Mouse (Mus musculus) kidney, embryonic 15.5 days (tissue): ENCODE results near the gene Il4i1. TPM values are rescaled to one million over a fixed set of nuclear protein-coding genes. Genes with fewer than 3 reads are reported as not detected.

Source experiments
- ATAC-seq: fragments of 200-750 bp; cut with Nextera tagmentation; replicated peaks from 2 replicates; pipeline ENCODE4 v1.8.0; 2017; ENCODE audit warnings: moderate TSS enrichment; ENCODE audit not compliant: low FRiP score
- H3K27ac ChIP-seq: fragments of 300-500 bp; sonication (generic); 2 replicates; pipeline ENCODE4 v1.5.1; 2015; ENCODE audit warnings: mild to moderate bottlenecking, inconsistent platforms
- H3K27me3 ChIP-seq: fragments of 300-500 bp; sonication (generic); 2 replicates; pipeline ENCODE4 v1.6.1; 2015; ENCODE audit warnings: inconsistent platforms
- H3K36me3 ChIP-seq: fragments of 300-500 bp; sonication (generic); 2 replicates; pipeline ENCODE4 v1.6.1; 2015; ENCODE audit warnings: inconsistent platforms
- H3K4me1 ChIP-seq: fragments of 300-500 bp; sonication (generic); 2 replicates; pipeline ENCODE4 v1.6.1; 2015; ENCODE audit warnings: inconsistent platforms
- H3K4me2 ChIP-seq: fragments of 300-500 bp; sonication (generic); 2 replicates; pipeline ENCODE4 v1.6.1; 2015; ENCODE audit warnings: moderate library complexity, mild to moderate bottlenecking, inconsistent platforms
- H3K4me3 ChIP-seq: fragments of 300-500 bp; sonication (generic); replicated peaks from 2 replicates; pipeline ENCODE4 v1.5.1; 2015; ENCODE audit warnings: mild to moderate bottlenecking, inconsistent platforms
- H3K9ac ChIP-seq: fragments of 300-500 bp; sonication (generic); 2 replicates; pipeline ENCODE4 v1.6.1; 2015; ENCODE audit warnings: mild to moderate bottlenecking, inconsistent platforms
- H3K9me3 ChIP-seq: fragments of 300-500 bp; sonication (generic); replicated peaks from 2 replicates; pipeline ENCODE4 v1.6.1; 2016; ENCODE audit warnings: inconsistent platforms
- WGBS: fragments of 180-500 bp; shearing (Covaris S2); methylation state at CpG from one replicate; pipeline ENCODE4 v1.1.7; 2015; ENCODE audit warnings: mixed read lengths; 5-methylcytosine and 5-hydroxymethylcytosine counted together
- polyA plus RNA-seq: library from polyadenylated mRNA; unstranded; fragments of >200 nt; fragmentation: Nextera tagmentation; extraction: Ambion mirVana; gene quantifications from 2 replicates; pipeline ENCODE4 v1.2.1, GENCODE M21; 2015

The Il4i1 gene
- polyA plus RNA-seq: 1.1 and 1.7 TPM in 2 replicates

DNA sequence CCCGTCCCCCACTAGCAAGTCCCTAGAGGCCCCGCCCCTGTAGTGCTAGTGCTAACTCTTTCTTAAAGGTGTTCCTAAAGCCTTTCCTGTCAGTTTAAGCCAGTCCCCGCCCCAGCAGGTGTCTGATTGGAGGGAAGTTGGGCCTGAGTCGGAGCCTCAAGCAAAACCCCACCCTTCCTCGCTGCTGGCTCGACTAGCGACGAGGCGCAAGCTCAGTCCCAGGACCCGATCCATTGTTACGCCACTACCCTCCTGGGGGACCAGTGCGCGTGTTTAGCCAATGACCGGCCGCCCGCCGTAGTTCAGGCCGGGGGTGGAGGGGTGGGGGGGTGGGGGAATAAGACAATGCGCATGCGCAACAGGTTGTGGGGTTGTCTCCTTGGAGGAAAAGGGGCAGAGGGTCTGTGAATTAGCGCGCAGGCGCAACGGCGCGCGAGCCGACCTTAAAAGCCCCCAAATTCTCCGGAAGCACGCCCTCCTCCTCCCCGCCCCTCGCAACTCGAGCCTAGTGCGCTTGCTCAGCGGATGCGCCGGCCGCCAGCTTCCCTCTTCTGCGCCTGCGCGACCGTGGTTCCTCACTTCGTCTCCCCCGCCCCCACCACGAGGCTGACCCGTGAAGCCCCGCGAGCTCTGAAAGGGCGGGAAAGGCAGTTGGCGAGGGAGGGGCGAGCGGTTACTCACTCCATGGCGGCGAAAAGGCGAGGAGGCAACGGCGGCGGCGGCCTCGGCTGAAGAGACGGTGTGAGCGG lies at the start of gene Il4i1, which contains the start of gene Nup62:
TSS of gene Il4i1 (plus strand) at position 667 of the 749 bp plus-strand sequence.
TSS of gene Nup62 (plus strand) at position 368 of the 749 bp plus-strand sequence.
- peak within 1 kb of the TSS; percentile 98 for H3K27ac ChIP-seq
- H3K4me1 ChIP-seq: peaks cover 48% of the 10 kb centered on the region
- H3K4me2 ChIP-seq: peak within 1 kb of the TSS; percentile 77
- H3K4me3 ChIP-seq: peak within 1 kb of the TSS; percentile 86
- peaks cover 27% of the 10 kb centered on the region for H3K36me3 ChIP-seq
- WGBS: 0% methylated on average over 61 of the region's 62 CpGs
- H3K9ac ChIP-seq: peak within 1 kb of the TSS; percentile 90
- H3K27me3 ChIP-seq: no peaks in the 10 kb centered on the region
- H3K9me3 ChIP-seq: no peaks in the 10 kb centered on the region
- ATAC-seq: peak; percentile 96

- no peaks in the 10 kb centered on the region for H3K9me3 ChIP-seq
- no peak overlapping the region for H3K4me3 ChIP-seq
- no peak overlapping the region for H3K9ac ChIP-seq
- no peaks in the 10 kb centered on the region for H3K4me1 ChIP-seq
- no peak overlapping the region for H3K27ac ChIP-seq
- H3K27me3 ChIP-seq: no peaks in the 10 kb centered on the region
- H3K4me2 ChIP-seq: no peak overlapping the region
- WGBS: 87% methylated on average over 5 of the region's 5 CpGs
- peaks cover 98% of the 10 kb centered on the region for H3K36me3 ChIP-seq
- ATAC-seq: no peak
These were observed 48.1 kb upstream of the Il4i1 start for GRCm38 (mm10) chr7:44768129-44768528.

GRCm38 (mm10) chr7:44770046-44770578 lies 46.1 kb upstream of the Il4i1 start:
- 14% methylated on average over 6 of the region's 6 CpGs for WGBS

DNA sequence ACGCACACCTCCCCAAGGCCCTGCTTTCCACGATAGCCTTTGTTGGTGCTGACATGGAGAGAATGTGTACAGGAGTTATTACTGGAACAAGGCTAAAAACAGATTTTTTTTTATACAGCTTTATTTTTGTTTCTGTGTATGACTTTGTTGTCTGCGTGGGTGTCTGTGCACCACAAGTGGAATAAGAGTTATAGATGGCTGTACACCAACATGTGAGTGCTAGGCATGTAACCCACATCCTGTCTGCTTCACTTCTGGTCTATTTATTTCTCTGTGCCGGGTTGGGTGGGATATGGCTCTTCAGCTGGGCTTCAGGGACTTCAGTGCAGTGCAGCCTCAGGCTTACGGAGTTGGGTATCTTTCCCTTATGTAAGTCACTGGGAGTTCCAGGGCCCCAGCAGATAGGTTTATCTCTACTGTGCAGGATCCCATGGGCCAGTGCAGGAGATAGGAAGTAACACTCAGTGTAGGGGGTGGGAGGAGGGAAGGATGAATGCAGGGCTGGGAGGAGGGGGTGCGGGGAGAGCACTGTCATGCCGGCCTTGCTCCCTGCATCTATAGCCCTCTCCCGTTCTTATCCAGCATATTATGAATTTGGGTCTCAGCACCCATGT lies 43.5 kb upstream of the Il4i1 start:
- Histone ChIP-seq H3K4me3 (no peak overlapping the region), H3K36me3 (peaks cover 93% of the 10 kb centered on the region), H3K9ac (no peak overlapping the region), H3K4me2 (no peak overlapping the region), H3K27me3 (no peaks in the 10 kb centered on the region), H3K4me1 (no peaks in the 10 kb centered on the region), H3K9me3 (no peaks in the 10 kb centered on the region), H3K27ac (no peak overlapping the region)
- WGBS: 91% methylated on average over 8 of the region's 8 CpGs
- no peak for ATAC-seq

More at GRCm38 (mm10) chr7:44770046-44770578, 46.1 kb upstream of the Il4i1 start:
- Histone ChIP-seq H3K4me1 (no peaks in the 10 kb centered on the region), H3K27me3 (no peaks in the 10 kb centered on the region), H3K4me3 (no peak overlapping the region), H3K4me2 (no peak overlapping the region), H3K9ac (no peak overlapping the region), H3K27ac (no peak overlapping the region), H3K9me3 (no peaks in the 10 kb centered on the region), H3K36me3 (peaks cover 97% of the 10 kb centered on the region)
- ATAC-seq: 0 out of 2 replicates have a peak, but pooled peaks have one; percentile 12

DNA sequence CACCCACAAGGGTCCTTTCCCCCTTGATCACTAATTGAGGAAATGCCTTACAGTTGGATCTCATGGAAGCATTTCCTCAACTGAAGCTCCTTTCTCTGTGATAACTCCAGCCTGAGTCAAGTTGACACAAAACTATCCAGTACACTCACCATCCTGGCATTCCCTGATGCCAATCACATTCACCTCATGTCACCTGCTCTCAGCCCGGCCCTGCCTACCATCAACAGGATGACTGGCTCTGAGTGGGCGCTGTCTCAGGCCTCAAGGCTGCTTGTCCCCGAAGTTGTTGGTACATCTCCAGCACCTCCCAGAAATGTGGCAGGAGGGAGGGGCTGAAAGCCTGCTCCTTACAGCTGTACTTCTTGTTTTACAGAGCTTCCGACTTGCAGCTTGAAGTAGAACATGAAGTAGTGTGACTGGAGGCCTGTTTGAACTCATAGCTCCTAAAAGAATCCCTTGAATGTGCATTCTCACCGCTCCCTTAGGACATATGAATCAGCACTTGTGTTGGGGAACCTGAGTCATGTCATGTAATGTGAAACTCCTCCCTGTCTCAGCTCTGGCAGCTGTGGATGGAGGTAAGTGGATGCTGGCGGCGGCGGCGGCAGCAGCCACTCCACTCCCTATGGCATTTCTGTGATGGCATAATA lies 39.2 kb upstream of the Il4i1 start:
- H3K9me3 ChIP-seq: no peaks in the 10 kb centered on the region
- WGBS: 90% methylated on average over 9 of the region's 9 CpGs
- no peak overlapping the region for H3K9ac ChIP-seq
- H3K36me3 ChIP-seq: peaks cover 57% of the 10 kb centered on the region
- H3K4me3 ChIP-seq: no peak overlapping the region
- H3K4me2 ChIP-seq: no peak overlapping the region
- no peaks in the 10 kb centered on the region for H3K27me3 ChIP-seq
- ATAC-seq: no peak
- H3K27ac ChIP-seq: no peak overlapping the region
- no peaks in the 10 kb centered on the region for H3K4me1 ChIP-seq

GRCm38 (mm10) chr7:44780101-44780500 lies 36.1 kb upstream of the Il4i1 start:
- no peaks in the 10 kb centered on the region for H3K9me3 ChIP-seq
- H3K27ac ChIP-seq: no peak overlapping the region
- H3K4me1 ChIP-seq: no peaks in the 10 kb centered on the region
- no peak for ATAC-seq
- no peaks in the 10 kb centered on the region for H3K27me3 ChIP-seq
- peaks cover 28% of the 10 kb centered on the region for H3K36me3 ChIP-seq
- H3K4me3 ChIP-seq: no peak overlapping the region
- 90% methylated on average over 8 of the region's 8 CpGs for WGBS
- no peak overlapping the region for H3K9ac ChIP-seq
- no peak overlapping the region for H3K4me2 ChIP-seq

- H3K36me3 ChIP-seq: no peaks in the 10 kb centered on the region
- H3K4me3 ChIP-seq: no peak overlapping the region
- WGBS: 70% methylated on average over 3 of the region's 3 CpGs
- ATAC-seq: no peak
- no peaks in the 10 kb centered on the region for H3K9me3 ChIP-seq
- no peak overlapping the region for H3K27ac ChIP-seq
- H3K4me2 ChIP-seq: no peak overlapping the region
- H3K4me1 ChIP-seq: no peaks in the 10 kb centered on the region
- no peaks in the 10 kb centered on the region for H3K27me3 ChIP-seq
- no peak overlapping the region for H3K9ac ChIP-seq
These were observed 26.7 kb upstream of the Il4i1 start for GRCm38 (mm10) chr7:44789531-44789930.

DNA sequence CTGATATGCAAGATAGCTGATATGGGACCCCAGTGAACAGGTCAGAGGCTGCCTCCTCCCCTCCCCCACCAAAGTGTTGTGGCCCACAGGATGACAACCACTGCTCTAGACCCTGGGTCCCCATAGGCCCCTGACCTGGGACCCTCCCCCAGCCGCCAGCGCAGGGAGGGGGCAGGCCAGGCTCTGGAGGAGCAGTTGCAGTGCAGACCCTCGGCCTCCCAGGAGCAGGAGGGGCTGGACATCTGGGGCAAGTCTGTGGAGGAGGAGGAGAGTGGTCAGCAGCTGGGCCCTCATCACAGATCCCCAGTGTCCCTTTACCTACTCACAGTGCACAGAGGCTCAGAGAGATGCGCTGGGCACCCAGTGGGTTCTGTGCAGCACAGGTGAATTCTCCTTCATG lies 26.1 kb upstream of the Il4i1 start:
- no peaks in the 10 kb centered on the region for H3K4me1 ChIP-seq
- no peaks in the 10 kb centered on the region for H3K36me3 ChIP-seq
- H3K27ac ChIP-seq: no peak overlapping the region
- H3K9ac ChIP-seq: no peak overlapping the region
- H3K4me2 ChIP-seq: no peak overlapping the region
- no peaks in the 10 kb centered on the region for H3K27me3 ChIP-seq
- no peak for ATAC-seq
- H3K9me3 ChIP-seq: no peaks in the 10 kb centered on the region; the same call in 1 of the 2 replicates
- no peak overlapping the region for H3K4me3 ChIP-seq
- 38% methylated on average over 4 of the region's 4 CpGs for WGBS

DNA sequence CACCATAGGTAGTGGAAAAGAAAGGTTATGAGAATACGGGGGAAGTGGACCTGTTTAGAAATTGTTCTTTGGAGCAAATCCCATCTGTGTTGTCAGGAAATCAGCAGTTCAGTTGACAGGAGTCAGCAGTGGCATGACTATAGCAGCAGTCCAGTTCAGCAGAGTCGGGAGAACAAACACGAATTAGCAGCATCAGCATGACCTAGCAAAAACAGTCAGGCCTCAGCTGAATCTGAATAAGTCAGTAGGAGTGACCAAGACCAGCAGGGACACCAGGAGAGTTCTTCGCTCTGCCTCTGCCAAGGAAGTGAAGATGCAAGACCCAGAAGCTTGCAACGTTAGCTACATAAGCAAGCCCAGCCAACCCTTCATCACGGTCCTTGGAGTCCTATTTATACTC lies 23.4 kb upstream of the Il4i1 start:
- H3K27me3 ChIP-seq: no peaks in the 10 kb centered on the region
- no peaks in the 10 kb centered on the region for H3K4me1 ChIP-seq
- WGBS: 84% methylated on average over 6 of the region's 6 CpGs
- no peaks in the 10 kb centered on the region for H3K36me3 ChIP-seq
- no peak overlapping the region for H3K27ac ChIP-seq
- no peak overlapping the region for H3K4me2 ChIP-seq
- H3K9ac ChIP-seq: no peak overlapping the region
- no peaks in the 10 kb centered on the region; the same call in 1 of the 2 replicates for H3K9me3 ChIP-seq
- ATAC-seq: no peak
- no peak overlapping the region for H3K4me3 ChIP-seq

- 77% methylated on average over 2 of the region's 2 CpGs for WGBS
- Histone ChIP-seq H3K4me2 (no peak overlapping the region), H3K4me1 (no peaks in the 10 kb centered on the region), H3K9me3 (no peaks in the 10 kb centered on the region), H3K9ac (no peak overlapping the region), H3K27ac (no peak overlapping the region), H3K4me3 (no peak overlapping the region), H3K27me3 (no peaks in the 10 kb centered on the region), H3K36me3 (peaks cover 27% of the 10 kb centered on the region)
- ATAC-seq: no peak
These were observed 7.3 kb upstream of the Il4i1 start for GRCm38 (mm10) chr7:44808927-44809326.

DNA sequence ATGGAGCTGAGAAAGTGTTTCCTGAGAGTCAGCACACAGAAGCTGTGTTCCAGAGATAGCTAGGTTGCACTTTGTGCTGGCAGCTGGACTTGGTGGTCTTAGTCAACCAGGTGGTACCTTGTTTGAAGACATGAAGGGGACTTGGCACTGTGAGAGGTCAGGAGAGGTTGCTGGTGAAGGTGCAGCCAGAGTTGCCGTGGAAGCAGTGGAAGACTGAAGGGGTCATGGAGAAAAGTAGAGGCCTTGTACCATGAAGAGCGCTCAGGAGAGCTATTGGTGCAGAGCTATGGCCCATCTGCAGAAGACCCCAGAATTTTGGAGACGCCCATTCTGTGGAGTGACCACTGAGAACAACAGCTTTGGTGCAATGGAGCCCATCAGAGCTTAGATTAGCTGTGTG lies 6.7 kb upstream of the Il4i1 start:
- no peak for ATAC-seq
- WGBS: 89% methylated on average over 3 of the region's 3 CpGs
- Histone ChIP-seq H3K36me3 (peaks cover 31% of the 10 kb centered on the region), H3K4me2 (no peak overlapping the region), H3K27ac (no peak overlapping the region), H3K9ac (no peak overlapping the region), H3K9me3 (no peaks in the 10 kb centered on the region), H3K27me3 (no peaks in the 10 kb centered on the region), H3K4me3 (no peak overlapping the region), H3K4me1 (peaks cover 2% of the 10 kb centered on the region)

GRCm38 (mm10) chr7:44810365-44810764 lies 5.8 kb upstream of the Il4i1 start:
- no peak overlapping the region for H3K4me3 ChIP-seq
- H3K4me1 ChIP-seq: peaks cover 11% of the 10 kb centered on the region
- H3K27ac ChIP-seq: no peak overlapping the region
- 85% methylated on average over 4 of the region's 4 CpGs for WGBS
- H3K9ac ChIP-seq: no peak overlapping the region
- H3K4me2 ChIP-seq: no peak overlapping the region
- H3K27me3 ChIP-seq: no peaks in the 10 kb centered on the region
- ATAC-seq: no peak
- H3K36me3 ChIP-seq: peaks cover 31% of the 10 kb centered on the region
- H3K9me3 ChIP-seq: no peaks in the 10 kb centered on the region
